Mouse (Mus musculus): ENCODE results near the gene Tmprss15. TPM values are rescaled to one million over a fixed set of nuclear protein-coding genes. Genes with fewer than 3 reads are reported as not detected.

Tmprss15 gene
- polyA plus RNA-seq, 1 experiment from 2014 or later: not detected

DNA sequence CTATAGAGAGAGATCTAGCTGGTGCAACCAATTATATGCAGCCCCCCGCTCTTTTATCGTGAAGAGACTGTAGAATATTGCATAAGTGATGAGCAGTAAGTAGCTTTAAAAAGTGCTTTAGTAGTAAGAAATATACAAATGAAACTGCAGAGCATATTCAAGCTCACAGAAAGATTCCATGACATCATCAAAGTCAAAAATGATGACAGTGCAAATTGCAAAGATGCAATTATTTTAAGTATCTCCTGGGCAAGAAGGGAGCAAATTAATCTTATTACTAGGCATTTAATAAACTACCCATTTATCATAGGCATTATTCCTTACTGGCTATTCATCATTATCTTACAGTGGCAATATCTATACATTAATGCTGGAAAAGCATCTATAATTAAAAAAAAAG is 156.6 kb downstream of the Tmprss15 start:
- ATAC-seq (replicated peaks; ENCODE audit: low FRiP score) (no peak), DNase-seq (ENCODE audit: low spot score) (no peak)
- Histone ChIP-seq H3K4me3 (ENCODE audit: low read depth, low read length) (no peak overlapping the region), H3K27ac (ENCODE audit: low read depth, low read length) (no peak overlapping the region), H3K4me1 (replicated peaks; ENCODE audit: control insufficient read depth, insufficient read depth, low read length) (no peaks in the 10 kb centered on the region), H3K27me3 (replicated peaks; ENCODE audit: control insufficient read depth, insufficient read depth, low read length) (peaks cover 5% of the 10 kb centered on the region), H3K9me3 (ENCODE audit: control insufficient read depth, low read length) (no peaks in the 10 kb centered on the region), H3K9ac (ENCODE audit: low read depth, low read length) (no peak overlapping the region), H3K36me3 (ENCODE audit: control insufficient read depth, insufficient read depth, low read length) (no peaks in the 10 kb centered on the region), H3K4me2 (no peak overlapping the region)
- 82% methylated on average over 2 of the region's 2 CpGs for WGBS

DNA sequence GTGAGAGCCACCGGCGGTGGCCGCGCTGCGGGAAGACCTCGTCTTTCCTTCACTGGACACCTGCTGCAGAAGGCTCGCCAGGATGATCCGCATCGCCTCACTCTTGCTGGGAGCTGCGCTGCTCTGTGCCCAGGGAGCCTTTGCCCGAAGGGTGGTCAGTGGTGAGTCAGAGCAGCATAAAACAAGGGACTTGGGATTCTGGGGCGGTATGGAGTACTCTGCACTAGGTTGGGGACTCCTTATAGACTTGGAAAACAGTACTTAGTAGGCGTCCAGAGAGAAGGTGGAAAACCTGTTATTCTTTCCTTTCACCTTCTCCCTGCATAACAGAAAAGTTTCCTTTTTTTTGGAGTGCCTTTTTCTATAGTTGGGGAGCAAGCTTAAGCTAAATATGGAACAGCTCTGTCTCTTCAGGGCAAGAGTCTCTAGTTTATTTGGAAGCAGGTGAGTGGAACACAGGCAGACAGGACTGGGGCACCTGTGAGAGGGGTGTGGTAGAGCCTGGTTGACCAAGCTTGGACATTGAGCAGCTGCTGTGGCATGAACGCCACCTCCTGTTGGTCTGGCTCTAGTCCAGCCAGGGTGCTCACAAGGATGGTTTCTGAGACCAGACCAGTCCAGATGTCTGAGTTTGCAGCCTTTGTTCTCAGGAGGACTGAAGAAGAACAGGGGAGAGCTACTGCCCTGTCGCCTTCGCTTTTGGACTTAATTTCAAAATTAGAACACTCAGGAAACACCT is 159.4 kb downstream of the Tmprss15 start:
- WGBS: 15% methylated on average over 16 of the region's 16 CpGs
- DNase-seq (ENCODE audit: low spot score) (peak; percentile 32), ATAC-seq (replicated peaks; ENCODE audit: low FRiP score) (no peak)
- Histone ChIP-seq H3K4me3 (ENCODE audit: low read depth, low read length) (peak overlapping the region; percentile 23), H3K9me3 (ENCODE audit: control insufficient read depth, low read length) (no peaks in the 10 kb centered on the region), H3K27ac (ENCODE audit: low read depth, low read length) (no peak overlapping the region), H3K4me2 (peak overlapping the region; percentile 67), H3K27me3 (replicated peaks; ENCODE audit: control insufficient read depth, insufficient read depth, low read length) (peaks cover 5% of the 10 kb centered on the region), H3K9ac (ENCODE audit: low read depth, low read length) (no peak overlapping the region), H3K4me1 (replicated peaks; ENCODE audit: control insufficient read depth, insufficient read depth, low read length) (no peaks in the 10 kb centered on the region), H3K36me3 (ENCODE audit: control insufficient read depth, insufficient read depth, low read length) (no peaks in the 10 kb centered on the region)

DNA sequence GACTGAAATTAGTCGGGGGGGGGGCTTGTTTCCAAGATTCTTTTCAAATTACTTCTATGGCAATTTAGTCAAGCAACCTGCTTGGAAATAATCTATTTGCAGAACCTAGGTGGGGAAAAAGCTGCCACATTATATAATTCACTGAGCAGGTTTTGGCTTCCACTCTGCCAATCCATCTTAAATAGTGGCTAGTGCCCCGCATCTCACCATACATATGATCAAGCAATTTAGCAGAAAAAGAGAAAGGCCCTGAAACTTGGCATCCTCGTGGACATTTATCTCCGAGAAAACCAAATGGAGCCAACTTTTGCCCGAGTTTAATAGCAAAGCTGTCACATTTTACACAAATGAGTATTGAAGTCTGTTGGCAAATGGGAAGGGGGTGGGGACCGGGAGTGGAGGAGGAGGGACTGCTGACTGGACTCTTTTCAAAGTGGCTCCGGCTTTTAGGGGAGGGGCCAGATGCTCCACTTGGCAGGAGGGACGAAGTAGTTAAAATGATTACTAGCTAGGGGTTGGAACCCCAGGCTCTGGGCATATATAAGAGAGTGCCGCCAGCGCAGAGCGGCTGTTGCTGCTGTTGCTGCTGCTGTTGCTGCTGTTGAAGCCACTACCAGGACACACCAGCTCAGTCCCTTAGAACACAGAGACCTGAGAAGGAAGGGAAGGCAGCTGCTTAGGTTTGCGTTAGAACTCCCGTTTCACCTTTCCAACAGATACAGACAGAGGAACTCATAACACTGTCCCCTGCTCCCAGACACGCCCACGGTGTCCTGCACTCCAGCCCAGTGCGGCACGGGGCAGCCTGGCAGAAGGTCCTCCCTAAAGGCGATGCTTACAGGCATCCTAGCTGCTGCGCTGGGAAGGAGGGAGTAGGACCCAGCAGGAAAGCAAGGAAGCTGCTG is 160.3 kb downstream of the Tmprss15 start, which contains the start of gene Chodl:
Gene Chodl, plus strand, starts transcription at position 567 of the 905 bp plus-strand sequence.
- no peaks in the 10 kb centered on the region for H3K4me1 ChIP-seq (replicated peaks; ENCODE audit: control insufficient read depth, insufficient read depth, low read length)
- no peak within 1 kb of the TSS for H3K27ac ChIP-seq (ENCODE audit: low read depth, low read length)
- H3K36me3 ChIP-seq (ENCODE audit: control insufficient read depth, insufficient read depth, low read length): no peaks in the 10 kb centered on the region
- no peaks in the 10 kb centered on the region for H3K9me3 ChIP-seq (ENCODE audit: control insufficient read depth, low read length)
- no peak within 1 kb of the TSS for H3K9ac ChIP-seq (ENCODE audit: low read depth, low read length)
- H3K4me2 ChIP-seq: peak within 1 kb of the TSS; percentile 67
- H3K27me3 ChIP-seq (replicated peaks; ENCODE audit: control insufficient read depth, insufficient read depth, low read length): peaks cover 5% of the 10 kb centered on the region
- WGBS: 13% methylated on average over 19 of the region's 19 CpGs
- H3K4me3 ChIP-seq (ENCODE audit: low read depth, low read length): peak within 1 kb of the TSS; percentile 23
- peak; percentile 31 for DNase-seq (ENCODE audit: low spot score)
- ATAC-seq (replicated peaks; ENCODE audit: low FRiP score): peak; percentile 20; the same call in 1 of the 2 replicates

DNA sequence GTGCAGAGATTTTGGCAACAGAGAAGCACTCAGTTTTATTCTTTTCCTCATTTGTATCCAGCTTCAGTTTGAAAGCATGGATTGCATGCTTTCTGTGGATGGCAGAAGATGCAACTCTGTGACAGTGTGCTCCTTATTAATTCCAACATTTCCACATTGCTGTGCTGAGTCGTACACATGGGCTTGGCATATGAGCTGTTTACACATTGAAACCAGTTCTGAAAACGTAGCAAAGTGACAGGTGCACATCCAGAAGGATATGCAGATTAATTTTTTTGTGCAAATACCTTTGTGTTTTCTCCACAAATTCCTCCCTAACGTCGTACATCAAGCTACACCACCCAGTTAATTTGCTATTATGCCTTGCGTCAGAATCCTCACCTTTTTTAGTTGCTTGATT is 168.3 kb downstream of the Tmprss15 start:
- no peaks in the 10 kb centered on the region for H3K36me3 ChIP-seq (ENCODE audit: control insufficient read depth, insufficient read depth, low read length)
- WGBS: 67% methylated on average over 5 of the region's 5 CpGs
- DNase-seq (ENCODE audit: low spot score): no peak
- no peak overlapping the region for H3K4me2 ChIP-seq
- no peaks in the 10 kb centered on the region for H3K27me3 ChIP-seq (replicated peaks; ENCODE audit: control insufficient read depth, insufficient read depth, low read length)
- H3K4me3 ChIP-seq (ENCODE audit: low read depth, low read length): no peak overlapping the region
- ATAC-seq (replicated peaks; ENCODE audit: low FRiP score): no peak
- H3K27ac ChIP-seq (ENCODE audit: low read depth, low read length): no peak overlapping the region
- H3K9me3 ChIP-seq (ENCODE audit: control insufficient read depth, low read length): no peaks in the 10 kb centered on the region
- H3K4me1 ChIP-seq (replicated peaks; ENCODE audit: control insufficient read depth, insufficient read depth, low read length): no peaks in the 10 kb centered on the region
- no peak overlapping the region for H3K9ac ChIP-seq (ENCODE audit: low read depth, low read length)

Other genes starting within 250 kb of the Tmprss15 start
- gene Chodl, start 160.1 kb downstream of the Tmprss15 start, polyA plus RNA-seq (2014; fragmentation: Nextera tagmentation; extraction: Ambion mirVana): 0.23 and 0.39 TPM in 2 replicates

All from liver, embryonic 11.5 days (tissue).